Mouse (Mus musculus): ENCODE measurements around the gene Cnpy1. TPM values are rescaled to one million over a fixed set of nuclear protein-coding genes. Genes with fewer than 3 reads are reported as not detected.

Gene Cnpy1
- polyA plus RNA-seq, 1 experiment from 2014 or later = 1.6 TPM

GRCm38 (mm10) chr5:28166256-28167231 lies 79.1 kb downstream of the Cnpy1 start:
- H3K27ac ChIP-seq = no peak overlapping the region
- under 1% methylated on average over 110 of the region's 111 CpGs for WGBS
- peaks cover 99% of the 10 kb centered on the region for H3K27me3 ChIP-seq (ENCODE audit: poor library complexity, severe bottlenecking)
- peaks cover 44% of the 10 kb centered on the region for H3K4me1 ChIP-seq
- peak overlapping the region; percentile 48 for H3K4me3 ChIP-seq
- H3K9me3 ChIP-seq = no peaks in the 10 kb centered on the region
- H3K36me3 ChIP-seq (replicated peaks) = no peaks in the 10 kb centered on the region
- peak; percentile 64 for DNase-seq (ENCODE audit: extremely low spot score, low spot score)

DNA sequence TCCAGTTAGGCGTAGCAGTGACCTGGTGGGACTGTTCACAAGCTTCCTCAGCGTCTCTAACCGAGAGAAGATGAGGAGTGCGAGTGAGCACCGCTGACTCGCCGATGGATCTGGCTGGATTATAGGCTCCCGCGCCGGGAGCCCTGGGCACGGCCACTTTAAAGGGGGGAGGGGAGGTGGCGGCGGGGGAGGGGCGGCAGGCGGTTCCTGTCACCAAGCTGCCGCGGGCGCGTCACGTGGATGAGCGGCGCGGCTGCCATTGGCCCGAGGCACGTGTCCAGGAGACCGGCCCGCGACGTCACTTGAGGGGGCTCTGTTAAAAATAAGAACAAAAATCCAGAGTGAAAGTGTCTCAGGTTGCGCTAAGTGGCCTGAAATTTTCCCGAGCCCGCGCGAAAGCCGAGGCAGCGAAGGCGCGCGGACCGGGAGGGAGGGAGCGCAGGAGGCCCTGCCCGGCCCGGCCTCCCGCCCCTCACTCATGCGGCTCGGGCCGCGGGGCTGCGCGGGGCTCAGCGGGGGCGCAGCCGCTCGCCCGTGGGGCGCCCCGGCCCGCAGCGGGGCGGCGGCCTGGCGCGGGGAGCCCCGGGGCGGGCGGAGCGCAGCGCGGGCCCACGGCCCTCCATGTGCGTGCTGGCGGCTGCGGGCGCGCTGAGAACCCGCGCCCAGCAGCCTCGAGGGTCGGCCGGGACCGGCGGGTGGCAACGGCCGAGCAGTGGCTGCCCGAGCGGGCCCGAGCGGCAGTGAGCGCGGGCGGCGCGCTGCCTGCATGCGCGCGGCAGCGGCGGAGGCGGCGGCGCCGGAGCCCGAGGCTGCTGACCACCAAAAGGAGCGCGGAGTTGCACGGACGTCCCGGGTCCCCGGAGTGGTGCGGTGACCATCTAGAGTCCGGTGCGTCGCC lies 80.0 kb downstream of the Cnpy1 start, which contains the start of gene En2:
Gene En2, plus strand, starts transcription at position 337 of the 898 bp plus-strand sequence.
- WGBS = under 1% methylated on average over 111 of the region's 113 CpGs
- Histone ChIP-seq H3K36me3 (replicated peaks) (no peaks in the 10 kb centered on the region), H3K4me3 (peak within 1 kb of the TSS; percentile 48), H3K27ac (no peak within 1 kb of the TSS), H3K4me1 (peaks cover 40% of the 10 kb centered on the region), H3K9me3 (no peaks in the 10 kb centered on the region), H3K27me3 (ENCODE audit: poor library complexity, severe bottlenecking) (peaks cover 100% of the 10 kb centered on the region)
- DNase-seq (ENCODE audit: extremely low spot score, low spot score) = peak; percentile 79

DNA sequence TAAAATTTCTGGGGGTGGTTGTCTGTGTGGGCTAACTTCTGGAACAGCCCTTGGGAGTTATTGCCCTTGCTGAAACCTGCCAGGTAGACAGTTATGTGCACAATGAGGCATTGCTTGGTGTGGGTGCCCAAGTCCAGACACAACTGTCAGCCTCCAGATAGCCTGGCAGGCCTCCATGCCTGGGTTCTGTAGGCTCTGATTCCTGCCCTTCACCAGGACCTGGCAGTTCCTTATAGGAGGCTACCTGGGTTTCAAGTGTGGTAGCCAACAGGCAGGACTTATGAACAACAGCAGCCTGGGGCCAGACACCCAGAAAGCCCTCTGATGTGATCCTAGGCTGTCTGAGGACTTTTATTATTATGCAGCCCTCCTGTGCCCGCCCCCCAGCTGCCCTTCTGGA lies 81.7 kb downstream of the Cnpy1 start:
- peaks cover 100% of the 10 kb centered on the region for H3K27me3 ChIP-seq (ENCODE audit: poor library complexity, severe bottlenecking)
- DNase-seq (ENCODE audit: extremely low spot score, low spot score) = no peak
- 4% methylated on average over 1 of the region's 1 CpGs for WGBS
- H3K36me3 ChIP-seq (replicated peaks) = no peaks in the 10 kb centered on the region
- H3K9me3 ChIP-seq = no peaks in the 10 kb centered on the region
- peaks cover 47% of the 10 kb centered on the region for H3K4me1 ChIP-seq
- no peak overlapping the region for H3K27ac ChIP-seq
- H3K4me3 ChIP-seq = no peak overlapping the region

DNA sequence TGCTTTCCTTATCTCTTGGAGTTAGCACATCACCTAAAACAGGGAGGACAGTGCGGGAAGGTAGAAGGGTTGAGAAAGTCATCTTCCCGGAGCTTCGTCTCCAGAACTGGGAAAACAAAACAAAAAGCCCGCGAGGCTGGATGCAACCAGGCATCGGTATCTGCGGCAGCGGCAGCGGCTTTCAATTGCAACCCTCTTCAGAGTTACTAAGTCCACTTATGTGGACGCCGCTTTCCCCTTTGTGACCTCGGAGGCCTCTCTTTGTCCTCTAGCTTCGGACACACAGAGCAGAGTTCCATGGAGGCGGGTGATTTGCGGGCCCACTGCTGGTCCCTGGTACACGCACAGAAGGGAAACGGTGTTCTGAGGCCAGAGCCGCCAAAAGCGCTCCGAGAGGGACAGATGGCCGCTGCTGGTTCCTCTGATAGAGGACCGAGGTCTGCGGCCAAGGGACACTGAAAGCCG lies 83.6 kb downstream of the Cnpy1 start:
- 0% methylated on average over 24 of the region's 24 CpGs for WGBS
- H3K27ac ChIP-seq = no peak overlapping the region
- DNase-seq (ENCODE audit: extremely low spot score, low spot score) = peak; percentile 57
- H3K4me3 ChIP-seq = peak overlapping the region; percentile 23
- H3K9me3 ChIP-seq = no peaks in the 10 kb centered on the region
- H3K27me3 ChIP-seq (ENCODE audit: poor library complexity, severe bottlenecking) = peaks cover 100% of the 10 kb centered on the region
- no peaks in the 10 kb centered on the region for H3K36me3 ChIP-seq (replicated peaks)
- peaks cover 55% of the 10 kb centered on the region for H3K4me1 ChIP-seq

DNA sequence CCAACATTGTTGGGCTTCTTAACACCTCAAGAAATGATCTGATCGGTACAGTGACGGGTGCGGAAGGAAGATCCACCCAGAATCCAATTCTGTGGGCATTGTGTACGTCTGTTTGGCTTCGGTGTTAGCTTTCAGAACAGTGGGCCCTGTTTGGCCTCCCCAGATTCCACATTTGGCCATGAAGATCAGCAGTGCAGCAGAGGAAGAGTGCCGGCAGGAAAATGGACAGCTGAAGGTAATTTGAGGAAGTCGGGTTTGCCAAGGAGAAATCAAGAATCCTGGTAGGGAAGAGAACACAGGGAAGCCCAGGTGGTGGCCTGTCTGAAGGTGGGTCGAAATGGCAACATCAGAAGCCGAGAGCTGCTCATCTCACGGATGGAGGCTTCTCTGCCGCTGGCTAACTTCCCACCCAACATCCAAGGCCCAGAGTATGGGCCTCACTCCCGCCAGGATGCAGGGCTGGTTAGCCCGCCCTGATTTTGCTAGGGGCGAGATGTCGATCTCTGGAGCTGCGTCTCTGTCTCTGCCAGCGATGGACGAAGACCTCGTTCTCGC lies 84.1 kb downstream of the Cnpy1 start:
- H3K36me3 ChIP-seq (replicated peaks) = no peaks in the 10 kb centered on the region
- H3K27ac ChIP-seq = no peak overlapping the region
- peak overlapping the region; percentile 23 for H3K4me3 ChIP-seq
- H3K9me3 ChIP-seq = no peaks in the 10 kb centered on the region
- under 1% methylated on average over 20 of the region's 20 CpGs for WGBS
- peaks cover 100% of the 10 kb centered on the region for H3K27me3 ChIP-seq (ENCODE audit: poor library complexity, severe bottlenecking)
- H3K4me1 ChIP-seq = peaks cover 49% of the 10 kb centered on the region
- no peak for DNase-seq (ENCODE audit: extremely low spot score, low spot score)

DNA sequence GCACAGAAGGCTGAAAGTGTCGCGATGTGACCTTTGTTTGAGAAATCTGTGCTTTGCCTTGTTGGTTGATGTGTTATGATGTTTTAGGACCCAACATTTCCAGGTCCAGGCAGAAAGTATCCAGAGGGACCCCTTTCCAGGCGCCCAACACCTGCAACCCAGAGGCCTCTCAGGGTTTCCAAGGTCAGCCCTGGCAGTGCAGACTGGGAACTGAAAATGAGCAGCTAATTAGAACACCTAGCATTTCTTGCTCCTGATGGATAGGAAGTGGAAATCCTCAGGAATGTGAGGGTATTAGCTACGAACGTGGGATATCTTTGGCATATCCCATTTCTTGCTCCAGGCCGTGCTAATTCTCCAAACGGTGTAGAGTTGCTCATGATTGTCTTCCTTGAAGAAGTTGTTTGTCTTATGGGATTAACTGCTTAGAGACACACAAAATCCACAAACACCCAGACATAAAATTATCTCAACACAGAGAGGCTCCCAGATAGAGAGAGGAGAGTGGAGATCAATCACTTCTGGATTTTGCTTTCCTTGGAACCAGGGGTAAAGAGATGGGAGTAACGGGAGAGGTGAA lies 85.6 kb downstream of the Cnpy1 start:
- H3K27me3 ChIP-seq (ENCODE audit: poor library complexity, severe bottlenecking) = peaks cover 100% of the 10 kb centered on the region
- H3K4me1 ChIP-seq = peaks cover 35% of the 10 kb centered on the region
- no peaks in the 10 kb centered on the region for H3K9me3 ChIP-seq
- no peaks in the 10 kb centered on the region for H3K36me3 ChIP-seq (replicated peaks)
- H3K27ac ChIP-seq = no peak overlapping the region
- under 1% methylated on average over 8 of the region's 8 CpGs for WGBS
- no peak for DNase-seq (ENCODE audit: extremely low spot score, low spot score)
- H3K4me3 ChIP-seq = no peak overlapping the region

- Histone ChIP-seq H3K9me3 (no peaks in the 10 kb centered on the region), H3K36me3 (replicated peaks) (no peaks in the 10 kb centered on the region), H3K4me1 (peaks cover 32% of the 10 kb centered on the region), H3K27me3 (ENCODE audit: poor library complexity, severe bottlenecking) (peaks cover 99% of the 10 kb centered on the region), H3K27ac (no peak overlapping the region), H3K4me3 (no peak overlapping the region)
- DNase-seq (ENCODE audit: extremely low spot score, low spot score) = no peak
- WGBS = under 1% methylated on average over 15 of the region's 15 CpGs
Measured at GRCm38 (mm10) chr5:28159072-28159458, 86.5 kb downstream of the Cnpy1 start.

GRCm38 (mm10) chr5:28158308-28159071 lies 87.1 kb downstream of the Cnpy1 start:
- no peak overlapping the region for H3K27ac ChIP-seq
- no peak for DNase-seq (ENCODE audit: extremely low spot score, low spot score)
- H3K9me3 ChIP-seq = no peaks in the 10 kb centered on the region
- no peaks in the 10 kb centered on the region for H3K36me3 ChIP-seq (replicated peaks)
- H3K4me3 ChIP-seq = peak overlapping the region; percentile 33
- WGBS = under 1% methylated on average over 31 of the region's 31 CpGs
- peaks cover 99% of the 10 kb centered on the region for H3K27me3 ChIP-seq (ENCODE audit: poor library complexity, severe bottlenecking)
- peaks cover 32% of the 10 kb centered on the region for H3K4me1 ChIP-seq

DNA sequence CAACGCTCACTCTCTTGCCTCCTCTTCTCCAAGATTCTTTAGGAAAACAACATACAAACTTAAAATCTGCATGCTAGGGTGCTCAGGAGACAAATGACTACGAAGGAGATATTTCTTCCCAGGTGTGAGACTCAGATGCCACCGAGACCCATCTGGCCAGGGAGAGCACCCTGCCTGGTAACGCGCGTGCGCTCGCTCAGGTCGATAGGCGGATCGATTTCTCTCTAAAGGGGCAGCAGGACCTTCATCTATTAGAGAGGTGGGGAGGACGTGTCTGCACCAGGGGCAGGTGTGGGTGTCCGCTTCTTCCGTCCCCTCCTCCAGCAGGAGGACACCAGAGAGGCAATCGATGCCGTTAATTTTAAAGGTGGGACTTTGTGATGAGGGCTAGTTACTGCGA lies 87.8 kb downstream of the Cnpy1 start:
- H3K9me3 ChIP-seq = no peaks in the 10 kb centered on the region
- H3K4me1 ChIP-seq = peaks cover 32% of the 10 kb centered on the region
- peak overlapping the region; percentile 33 for H3K4me3 ChIP-seq
- no peaks in the 10 kb centered on the region for H3K36me3 ChIP-seq (replicated peaks)
- H3K27ac ChIP-seq = no peak overlapping the region
- no peak for DNase-seq (ENCODE audit: extremely low spot score, low spot score)
- H3K27me3 ChIP-seq (ENCODE audit: poor library complexity, severe bottlenecking) = peaks cover 99% of the 10 kb centered on the region
- under 1% methylated on average over 17 of the region's 17 CpGs for WGBS

- DNase-seq (ENCODE audit: extremely low spot score, low spot score) = no peak
- H3K4me1 ChIP-seq = peaks cover 32% of the 10 kb centered on the region
- no peak overlapping the region for H3K4me3 ChIP-seq
- 4% methylated on average over 9 of the region's 9 CpGs for WGBS
- H3K36me3 ChIP-seq (replicated peaks) = no peaks in the 10 kb centered on the region
- peaks cover 99% of the 10 kb centered on the region for H3K27me3 ChIP-seq (ENCODE audit: poor library complexity, severe bottlenecking)
- H3K9me3 ChIP-seq = no peaks in the 10 kb centered on the region
- H3K27ac ChIP-seq = no peak overlapping the region
Measured at GRCm38 (mm10) chr5:28157044-28157730, 88.4 kb downstream of the Cnpy1 start.
